Mouse (Mus musculus) intestine, postnatal 0 days (tissue): ENCODE results near the gene Mien1. TPM values are rescaled to one million over a fixed set of nuclear protein-coding genes. Genes with fewer than 3 reads are reported as not detected.
A peak's percentile ranks its signal among the peaks of the same experiment; 100 is the strongest.

Source experiments
- ATAC-seq: fragments of 200-750 bp; cut with Nextera tagmentation; 2 replicates; pipeline ENCODE4 v1.8.0; 2017; ENCODE audit warnings: mild to moderate bottlenecking, moderate TSS enrichment, moderate library complexity
- H3K27ac ChIP-seq: fragments of 300-500 bp; sonication (generic); 2 replicates; pipeline ENCODE4 v1.5.1; 2014; ENCODE audit warnings: mild to moderate bottlenecking, low read depth, low read length, moderate library complexity
- H3K27me3 ChIP-seq: fragments of 300-500 bp; sonication (generic); replicated peaks from 2 replicates; pipeline ENCODE4 v1.6.1; 2014; ENCODE audit warnings: low read length, mixed read lengths; ENCODE audit not compliant: control insufficient read depth, insufficient read depth
- H3K36me3 ChIP-seq: fragments of 300-500 bp; sonication (generic); 2 replicates; pipeline ENCODE4 v1.6.1; 2014; ENCODE audit warnings: mild to moderate bottlenecking, moderate library complexity; ENCODE audit not compliant: control insufficient read depth, insufficient read depth
- H3K4me1 ChIP-seq: fragments of 300-500 bp; sonication (generic); replicated peaks from 2 replicates; pipeline ENCODE4 v1.6.1; 2014; ENCODE audit warnings: antibody characterized with exemption, low read length, mixed read lengths; ENCODE audit not compliant: control insufficient read depth, insufficient read depth
- H3K4me2 ChIP-seq: fragments of 300-500 bp; sonication (generic); replicated peaks from 2 replicates; pipeline ENCODE4 v1.6.1; 2014; ENCODE audit warnings: low read depth, mild to moderate bottlenecking, moderate library complexity
- H3K4me3 ChIP-seq: fragments of 300-500 bp; sonication (generic); 2 replicates; pipeline ENCODE4 v1.5.1; 2014; ENCODE audit warnings: low read depth, low read length
- H3K9ac ChIP-seq: fragments of 300-500 bp; sonication (generic); 2 replicates; pipeline ENCODE4 v1.6.1; 2014; ENCODE audit warnings: mild to moderate bottlenecking, low read depth, low read length
- H3K9me3 ChIP-seq: fragments of 300-500 bp; sonication (generic); 2 replicates; pipeline ENCODE4 v1.6.1; 2016; ENCODE audit warnings: mixed run types; ENCODE audit not compliant: control insufficient read depth
- CTCF ChIP-seq: sonication (generic); IDR thresholded peaks from 2 replicates; pipeline ENCODE4 v1.5.1; 2016; ENCODE audit warnings: low read depth, mild to moderate bottlenecking, control low read depth, antibody characterized with exemption, moderate library complexity
- whole genome bisulfite sequencing: fragments of 180-500 bp; shearing (Covaris S2); extraction: QIAGEN DNeasy Blood & Tissue Kit; methylation state at CpG from one replicate; pipeline ENCODE4 v1.1.7; 2014; 5-methylcytosine and 5-hydroxymethylcytosine counted together
- polyA plus RNA-seq: library from polyadenylated mRNA; unstranded; fragments of >200 nt; fragmentation: Nextera tagmentation; extraction: Ambion mirVana; gene quantifications from 2 replicates; pipeline ENCODE4 v1.2.1, GENCODE M21; 2015

Gene Mien1
- polyA plus RNA-seq, 1 experiment from 2014 or later = 265 TPM

DNA sequence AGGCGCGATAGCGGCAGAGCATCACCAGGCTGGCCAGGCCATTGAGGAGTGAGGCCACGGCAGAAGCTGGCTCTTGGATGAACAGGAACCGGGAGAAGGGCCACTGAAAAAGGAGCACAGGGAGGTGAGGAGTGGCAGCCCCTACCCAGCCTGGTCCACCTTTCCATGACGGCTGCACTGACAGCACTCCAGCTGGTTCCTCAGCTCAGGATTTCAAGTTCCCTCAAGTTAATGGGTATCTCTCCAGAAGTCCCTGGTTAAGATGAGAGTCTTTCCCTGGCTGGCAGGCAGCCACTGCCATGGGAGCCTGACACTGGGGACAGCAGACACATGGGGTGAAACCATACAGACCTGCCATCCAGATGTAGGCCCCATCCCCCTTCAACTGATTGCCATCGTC, 40.8 kb downstream of the Mien1 start:
- Histone ChIP-seq H3K27ac (no peak overlapping the region), H3K4me2 (no peak overlapping the region), H3K4me1 (peaks cover 8% of the 10 kb centered on the region; the same call in 1 of the 2 replicates), H3K27me3 (no peaks in the 10 kb centered on the region), H3K9me3 (no peaks in the 10 kb centered on the region), H3K36me3 (peaks cover 7% of the 10 kb centered on the region), H3K9ac (no peak overlapping the region), H3K4me3 (no peak overlapping the region)
- no peak for TF ChIP-seq CTCF
- no peak for ATAC-seq
- WGBS = 93% methylated on average over 7 of the region's 7 CpGs

DNA sequence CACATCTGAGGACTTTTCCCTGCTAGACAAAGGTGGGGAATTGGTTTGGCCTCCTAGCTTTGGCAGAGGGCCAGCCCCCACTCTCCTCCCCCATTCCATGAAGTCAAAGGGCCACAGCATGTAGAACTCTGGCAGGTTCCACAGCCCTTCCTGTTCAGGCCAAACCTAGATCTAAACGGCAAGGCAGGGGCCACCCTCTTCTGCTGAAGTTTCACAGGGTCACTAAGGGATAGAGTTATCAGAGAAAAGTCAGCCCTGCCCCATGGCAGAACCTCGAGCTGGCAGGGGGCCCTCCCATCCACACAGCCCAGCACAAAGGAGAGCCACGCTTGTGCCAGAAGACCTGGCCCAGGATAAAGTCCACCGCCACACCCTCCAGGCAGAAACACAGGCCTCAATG, 43.8 kb downstream of the Mien1 start:
- H3K27me3 ChIP-seq = no peaks in the 10 kb centered on the region
- H3K36me3 ChIP-seq = peaks cover 7% of the 10 kb centered on the region
- H3K9ac ChIP-seq = no peak overlapping the region
- peaks cover 9% of the 10 kb centered on the region; the same call in 1 of the 2 replicates for H3K4me1 ChIP-seq
- no peak overlapping the region for H3K4me3 ChIP-seq
- WGBS = 29% methylated on average over 4 of the region's 4 CpGs
- H3K9me3 ChIP-seq = no peaks in the 10 kb centered on the region
- ATAC-seq = peak; percentile 90
- H3K4me2 ChIP-seq = no peak overlapping the region
- peak overlapping the region; percentile 83 for H3K27ac ChIP-seq
- no peak for TF ChIP-seq CTCF

DNA sequence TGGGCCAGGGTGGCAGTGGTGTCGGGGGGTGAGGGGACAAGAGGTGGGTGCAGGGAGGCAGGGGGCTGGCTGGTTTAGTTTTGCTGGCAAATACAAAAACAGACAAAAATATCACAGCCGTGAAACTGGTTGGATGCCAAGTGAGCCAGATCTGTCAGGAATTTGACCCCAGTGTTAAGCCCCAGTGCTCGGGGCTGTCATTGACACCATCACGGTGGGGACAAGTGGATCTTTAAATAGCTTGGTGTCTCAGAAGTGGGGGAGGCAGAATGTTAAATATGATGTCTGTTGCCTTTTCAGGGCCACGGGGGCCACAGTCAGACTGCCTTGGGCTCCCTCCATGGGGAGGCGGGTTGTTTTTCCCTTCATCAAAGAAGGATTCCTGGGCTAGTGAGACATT, 44.5 kb downstream of the Mien1 start:
- H3K4me3 ChIP-seq = no peak overlapping the region
- no peak for ATAC-seq
- no peak overlapping the region for H3K9ac ChIP-seq
- peaks cover 9% of the 10 kb centered on the region; the same call in 1 of the 2 replicates for H3K4me1 ChIP-seq
- H3K4me2 ChIP-seq = no peak overlapping the region
- peaks cover 7% of the 10 kb centered on the region for H3K36me3 ChIP-seq
- peak overlapping the region; percentile 83 for H3K27ac ChIP-seq
- no peak for TF ChIP-seq CTCF
- WGBS = 38% methylated on average over 6 of the region's 6 CpGs
- H3K27me3 ChIP-seq = no peaks in the 10 kb centered on the region
- H3K9me3 ChIP-seq = no peaks in the 10 kb centered on the region

DNA sequence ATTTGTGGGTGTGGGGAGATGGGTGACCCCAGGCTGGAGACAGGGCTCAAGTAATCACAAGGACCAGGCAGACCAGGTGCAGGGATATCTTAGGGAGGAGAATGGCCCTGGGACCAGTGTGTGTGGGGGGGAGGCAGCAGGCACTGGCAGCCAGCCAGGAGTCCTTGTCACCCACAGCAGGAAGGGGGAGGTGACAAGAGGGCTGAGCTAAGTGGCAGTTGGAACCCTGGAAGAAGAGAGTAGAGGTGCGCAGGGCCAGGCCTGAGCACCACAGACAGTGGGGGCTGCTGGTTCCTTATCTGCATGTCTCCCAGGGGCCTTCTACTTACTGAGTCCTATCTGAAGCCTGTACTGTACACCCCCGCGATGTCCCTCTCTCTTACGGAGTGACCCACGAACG, 45.5 kb downstream of the Mien1 start:
- H3K27ac ChIP-seq = peak overlapping the region; percentile 54; the same call in 1 of the 2 replicates
- TF ChIP-seq CTCF = no peak
- no peak overlapping the region for H3K4me2 ChIP-seq
- no peak overlapping the region for H3K4me3 ChIP-seq
- ATAC-seq = no peak
- H3K27me3 ChIP-seq = no peaks in the 10 kb centered on the region
- H3K36me3 ChIP-seq = peaks cover 7% of the 10 kb centered on the region
- H3K4me1 ChIP-seq = peaks cover 9% of the 10 kb centered on the region; the same call in 1 of the 2 replicates
- no peak overlapping the region for H3K9ac ChIP-seq
- WGBS = 40% methylated on average over 6 of the region's 6 CpGs
- H3K9me3 ChIP-seq = no peaks in the 10 kb centered on the region

DNA sequence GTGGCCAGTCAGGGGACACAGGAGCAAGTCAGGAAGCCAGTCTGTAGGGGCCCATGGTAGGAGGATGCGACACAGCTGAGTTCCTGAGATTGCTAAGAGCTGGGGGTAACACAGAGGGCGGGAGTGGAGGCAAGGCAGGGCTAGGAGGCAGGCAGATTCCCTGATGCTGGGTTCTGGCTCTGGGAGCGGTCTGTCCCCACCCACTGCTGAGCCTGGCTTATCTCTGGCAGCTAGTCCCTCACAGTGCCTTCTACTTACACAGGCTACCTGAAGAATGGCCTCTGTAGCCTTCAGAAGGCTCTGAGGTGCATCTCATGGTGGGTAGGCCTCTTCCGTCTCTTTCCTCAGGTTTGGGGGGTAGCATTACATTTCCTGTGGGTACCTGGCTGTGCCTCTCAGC, 46.1 kb downstream of the Mien1 start:
- H3K27ac ChIP-seq = peak overlapping the region; percentile 54; the same call in 1 of the 2 replicates
- no peak overlapping the region for H3K4me3 ChIP-seq
- H3K27me3 ChIP-seq = peaks cover 4% of the 10 kb centered on the region; the same call in 1 of the 2 replicates
- TF ChIP-seq CTCF = no peak
- no peaks in the 10 kb centered on the region for H3K9me3 ChIP-seq
- peaks cover 2% of the 10 kb centered on the region; the same call in 1 of the 2 replicates for H3K36me3 ChIP-seq
- no peak overlapping the region for H3K9ac ChIP-seq
- WGBS = 24% methylated on average over 4 of the region's 4 CpGs
- H3K4me1 ChIP-seq = peaks cover 9% of the 10 kb centered on the region; the same call in 1 of the 2 replicates
- ATAC-seq = no peak
- H3K4me2 ChIP-seq = 0 out of 2 replicates have a peak overlapping the region, but pooled peaks have one; percentile 13

DNA sequence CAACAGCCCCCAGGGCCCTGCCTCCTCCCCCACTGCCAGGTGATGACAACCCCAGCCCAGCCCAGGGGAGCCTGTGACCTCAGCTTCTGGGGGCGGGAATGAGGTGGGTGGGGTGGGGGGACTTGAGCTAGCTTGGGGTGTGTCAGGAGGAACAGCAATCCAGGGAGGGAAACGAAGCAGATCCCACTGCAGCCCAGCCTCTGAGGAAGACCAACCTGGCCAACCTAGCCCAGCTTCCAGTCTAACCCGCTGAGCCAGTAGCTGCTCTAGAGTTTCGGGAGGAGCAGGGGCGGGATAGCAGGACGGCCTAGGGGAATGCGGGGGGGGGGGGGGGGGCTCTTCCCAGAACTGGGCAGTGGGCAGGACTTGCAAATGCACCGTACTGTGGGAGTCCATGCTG, 46.8 kb downstream of the Mien1 start:
- no peak overlapping the region for H3K27ac ChIP-seq
- no peaks in the 10 kb centered on the region for H3K36me3 ChIP-seq
- peaks cover 10% of the 10 kb centered on the region; the same call in 1 of the 2 replicates for H3K27me3 ChIP-seq
- peaks cover 9% of the 10 kb centered on the region; the same call in 1 of the 2 replicates for H3K4me1 ChIP-seq
- WGBS = 19% methylated on average over 7 of the region's 8 CpGs
- no peak overlapping the region for H3K4me3 ChIP-seq
- no peak overlapping the region for H3K9ac ChIP-seq
- no peak for TF ChIP-seq CTCF
- H3K4me2 ChIP-seq = no peak overlapping the region
- no peaks in the 10 kb centered on the region for H3K9me3 ChIP-seq
- no peak for ATAC-seq
